15 mouse cellular contexts compared by ENCODE assay signal in genomic region chr4:137945376-137945775, GRCm38 (mm10). TPM values are rescaled to one million over a fixed set of nuclear protein-coding genes. Genes with fewer than 3 reads are reported as not detected.
DNase-seq lines count a peak whose midpoint lies in the region; TF ChIP-seq lines count a peak whose summit lies in the region.
"Had no signal": no experiment of that assay in that cellular context is flagged by ENCODE, and none has a peak within 500 bp of the region (broad histone marks: within the 10 kb centered on the region; RNA-seq: fewer than 3 reads in every experiment).

No protein-coding gene starts in this region.

- no peak for TF ChIP-seq POLR2A in lung, adult 2 months (IDR thresholded peaks at IDR 0.05; ENCODE audit: borderline replicate concordance, extremely low read depth, low read depth, low read length)

- no peak for DNase-seq in gastrocnemius, adult 2 months
- no peak for DNase-seq in gastrocnemius, adult 8-10 months (ENCODE audit: low spot score in 2 of 2)
- no peak for DNase-seq in lung, adult 2 months
- no peak for DNase-seq in lung, postnatal 4 days
- peak; percentile 60 for DNase-seq in ZHBTc4 (ENCODE audit: low read depth, low spot score)
- peak; percentile 53 for DNase-seq in splenic B cell, adult 2 months (ENCODE audit: low read depth, low spot score)
- no peak for DNase-seq in left cerebral cortex, adult 18-20 months (ENCODE audit: low spot score in 2 of 2)
- DNase-seq in yolk sac, embryonic 10.5 days (ENCODE audit: low spot score): no peak
- DNase-seq: adrenal gland, adult 2 months; cerebellum, postnatal 10 days; heart, adult 18-20 months; right cerebral cortex, adult 18-20 months had no signal

- WGBS in lung, adult 2 months: 76% methylated on average over 4 of the region's 4 CpGs

- no peak overlapping the region for H3K4me3 ChIP-seq in gastrocnemius, adult 2 months
- H3K4me3 ChIP-seq in lung, adult 2 months (replicated peaks; ENCODE audit: extremely low read depth, low read depth, low read length): no peak overlapping the region
- H3K4me3 ChIP-seq: embryonic facial prominence, embryonic 15.5 days; midbrain, embryonic 10.5 days; neural tube, embryonic 13.5 days had no signal

- TF ChIP-seq CTCF in gastrocnemius, adult 2 months (IDR thresholded peaks at IDR 0.05): peak; percentile 73
- peak; percentile 39 for TF ChIP-seq CTCF in lung, adult 2 months (IDR thresholded peaks at IDR 0.05; ENCODE audit: insufficient read depth, low read length)

- no peaks in the 10 kb centered on the region for H3K27me3 ChIP-seq in splenic B cell, adult 2 months (ENCODE audit: control insufficient read depth, insufficient read depth, low read length, poor library complexity, severe bottlenecking)
- H3K27me3 ChIP-seq: embryonic facial prominence, embryonic 15.5 days; neural tube, embryonic 13.5 days had no signal

- peaks cover 7% of the 10 kb centered on the region for H3K36me3 ChIP-seq in splenic B cell, adult 2 months (ENCODE audit: control insufficient read depth, insufficient read depth, low read length, poor library complexity, severe bottlenecking)

- peaks cover 5% of the 10 kb centered on the region; the same call in 1 of the 2 replicates for H3K4me1 ChIP-seq in lung, adult 2 months (ENCODE audit: control insufficient read depth, insufficient read depth, low read length)

- H3K27ac ChIP-seq in gastrocnemius, adult 2 months: 0 out of 2 replicates have a peak overlapping the region, but pooled peaks have one; percentile 97
- H3K27ac ChIP-seq: embryonic facial prominence, embryonic 15.5 days; midbrain, embryonic 10.5 days; neural tube, embryonic 13.5 days had no signal

- intact Hi-C loops in gastrocnemius, adult 2 months (cut with DNase I): loop anchor here (2.0 to 5.0 kb wide), 2 partner anchors 33 to 89 kb away; no protein-coding TSS in a partner anchor

RNA-seq across cellular contexts. Expression of gene Eif4g3, which starts 47.4 kb away (rescaled TPM):
- total RNA-seq in gastrocnemius, adult 2 months (2021): 100 to 1,000 TPM; 108 to 145 TPM
- 100 to 1,000 TPM; 115 to 144 (median 123) TPM for total RNA-seq in gastrocnemius, adult 8-10 months (2022)
- 69.8 and 79.4 TPM in 2 replicates for polyA plus RNA-seq in lung, adult 2 months (2012; rRNA removed)
- 100 to 1,000 TPM; 155 to 168 TPM for total RNA-seq in left cerebral cortex, adult 18-20 months (2021)

Comparison
In these comparisons a context has a peak if more than half of its experiments do, and no peak if none do; other contexts are left out.
1. DNase-seq: peak in ZHBTc4 (single experiment) and splenic B cell, adult 2 months (single experiment); none in gastrocnemius, adult 2 months (single experiment), gastrocnemius, adult 8-10 months (0 of 2), lung, adult 2 months (single experiment), lung, postnatal 4 days (0 of 2), left cerebral cortex, adult 18-20 months (0 of 2) and yolk sac, embryonic 10.5 days (single experiment).